Mouse (Mus musculus) midbrain, embryonic 15.5 days (tissue): ENCODE data around the gene Susd2. TPM values are rescaled to one million over a fixed set of nuclear protein-coding genes. Genes with fewer than 3 reads are reported as not detected.

Experiments
- polyA plus RNA-seq: library from polyadenylated mRNA; unstranded; fragments of >200 nt; fragmentation: Nextera tagmentation; extraction: Ambion mirVana; gene quantifications from 2 replicates; pipeline ENCODE4 v1.2.1, GENCODE M21; 2015

Gene Susd2
- polyA plus RNA-seq, 1 experiment from 2014 or later, result 3.0 TPM

Other genes starting within 250 kb of the Susd2 start
- gene Upb1, start 242.9 kb downstream of the Susd2 start, polyA plus RNA-seq, result 0.28 and 0.51 TPM in 2 replicates
- gene Snrpd3, start 126.5 kb downstream of the Susd2 start, polyA plus RNA-seq, result 122 and 127 TPM in 2 replicates
- 22.3 and 24.4 TPM in 2 replicates for gene Gucd1, start 126.0 kb downstream of the Susd2 start, polyA plus RNA-seq
- gene Lrrc75b, start 83.7 kb downstream of the Susd2 start, polyA plus RNA-seq, result 41.0 and 44.8 TPM in 2 replicates
- 1.2 and 1.7 TPM in 2 replicates for gene Ggt1, start 82.4 kb downstream of the Susd2 start, polyA plus RNA-seq
- gene Ggt5, start 54.7 kb downstream of the Susd2 start, polyA plus RNA-seq, result 2.2 and 3.4 TPM in 2 replicates
- gene Cabin1, start 120.3 kb upstream of the Susd2 start, polyA plus RNA-seq, result 36.6 and 42.2 TPM in 2 replicates
- gene Ddt, start 129.4 kb upstream of the Susd2 start, polyA plus RNA-seq, result 64.7 and 65.8 TPM in 2 replicates
- gene Gm20441, start 136.9 kb upstream of the Susd2 start, polyA plus RNA-seq, result not detected in 2 replicates
- gene Gstt3, start 137.4 kb upstream of the Susd2 start, polyA plus RNA-seq, result 0.61 and 1.6 TPM in 2 replicates
- 14.5 and 16.9 TPM in 2 replicates for gene Gstt1, start 154.6 kb upstream of the Susd2 start, polyA plus RNA-seq
- not detected in 2 replicates for gene Gstt4, start 178.5 kb upstream of the Susd2 start, polyA plus RNA-seq
- 7.4 and 7.5 TPM in 2 replicates for gene Gstt2, start 193.4 kb upstream of the Susd2 start, polyA plus RNA-seq
- gene Mif, start 216.2 kb upstream of the Susd2 start, polyA plus RNA-seq, result 1,455 and 1,508 TPM in 2 replicates
- 2.1 and 2.8 TPM in 2 replicates for gene Derl3, start 249.4 kb upstream of the Susd2 start, polyA plus RNA-seq